Mouse (Mus musculus) lung, adult 2 months (tissue): ENCODE results near the gene Haus4.
A peak's percentile ranks its signal among the peaks of the same experiment; 100 is the strongest.

ENCODE experiments used
- CTCF ChIP-seq: fragments of 200-500 bp; IDR thresholded peaks from 2 replicates; pipeline ENCODE4 v1.5.1; 2011; ENCODE audit warnings: mild to moderate bottlenecking, low read length, control low read depth; ENCODE audit not compliant: insufficient read depth
- POLR2A ChIP-seq: fragments of 200-500 bp; IDR thresholded peaks from 2 replicates; pipeline ENCODE4 v1.6.1; 2011; ENCODE audit warnings: low read depth, mild to moderate bottlenecking, control low read depth, low read length, borderline replicate concordance; ENCODE audit errors: extremely low read depth

DNA sequence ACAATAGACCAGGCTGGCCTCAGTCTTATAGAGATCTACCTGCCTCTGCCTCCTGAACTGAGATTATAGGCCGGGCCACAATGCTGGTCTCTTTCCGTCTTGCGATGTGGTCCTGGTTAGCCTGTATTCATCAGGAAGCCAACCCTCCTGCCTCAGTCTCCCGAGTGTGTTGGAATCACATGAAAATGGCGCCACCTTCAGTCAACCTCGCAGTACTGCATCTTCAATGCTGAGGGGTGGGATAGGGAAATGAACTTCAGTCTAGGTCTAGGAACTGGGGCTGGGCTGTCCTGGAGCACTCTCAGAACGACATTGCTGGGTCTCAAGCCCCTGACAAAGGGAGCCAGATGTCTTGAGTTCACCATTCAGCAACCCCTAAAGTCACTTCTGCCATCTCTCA lies 42.7 kb upstream of the Haus4 start:
- TF ChIP-seq CTCF (peak; percentile 58), POLR2A (no peak)
